Mouse (Mus musculus) adrenal gland, postnatal 10 days (tissue): ENCODE results near the gene Arhgap18. TPM values are rescaled to one million over a fixed set of nuclear protein-coding genes. Genes with fewer than 3 reads are reported as not detected.
A peak's percentile ranks its signal among the peaks of the same experiment; 100 is the strongest.

ENCODE experiments used
- DNase-seq: peaks from one replicate; pipeline ENCODE4 v3.0.0; 2021; ENCODE audit warnings: mixed read lengths
- long read RNA-seq, 2 experiments: library from polyadenylated mRNA; stranded (forward); transcript quantifications; one replicate each; pipeline ENCODE4 v2.0.0; 2021
- total RNA-seq, 2 experiments: library from RNA; stranded (reverse); gene quantifications; 2 replicates each; pipeline ENCODE4 v1.2.3; 2021

The Arhgap18 gene
- 10 to 100 TPM; 39.8 to 59.5 TPM for total RNA-seq
- long read RNA-seq, experiment 1, transcript Arhgap18-201 (15 exons, 3,651 nt): major isoform, 5 of 17 reads
- long read RNA-seq, experiment 1, partial matches to known transcripts: 3 of 17 reads
- long read RNA-seq, experiment 1, other reads (novel, unspliced or antisense): 9 of 17 reads
- long read RNA-seq, experiment 2, transcript Arhgap18-201 (15 exons, 3,651 nt): major isoform, 18 of 25 reads
- long read RNA-seq, experiment 2, partial matches to known transcripts: 4 of 25 reads
- long read RNA-seq, experiment 2, other reads (novel, unspliced or antisense): 3 of 25 reads

DNA sequence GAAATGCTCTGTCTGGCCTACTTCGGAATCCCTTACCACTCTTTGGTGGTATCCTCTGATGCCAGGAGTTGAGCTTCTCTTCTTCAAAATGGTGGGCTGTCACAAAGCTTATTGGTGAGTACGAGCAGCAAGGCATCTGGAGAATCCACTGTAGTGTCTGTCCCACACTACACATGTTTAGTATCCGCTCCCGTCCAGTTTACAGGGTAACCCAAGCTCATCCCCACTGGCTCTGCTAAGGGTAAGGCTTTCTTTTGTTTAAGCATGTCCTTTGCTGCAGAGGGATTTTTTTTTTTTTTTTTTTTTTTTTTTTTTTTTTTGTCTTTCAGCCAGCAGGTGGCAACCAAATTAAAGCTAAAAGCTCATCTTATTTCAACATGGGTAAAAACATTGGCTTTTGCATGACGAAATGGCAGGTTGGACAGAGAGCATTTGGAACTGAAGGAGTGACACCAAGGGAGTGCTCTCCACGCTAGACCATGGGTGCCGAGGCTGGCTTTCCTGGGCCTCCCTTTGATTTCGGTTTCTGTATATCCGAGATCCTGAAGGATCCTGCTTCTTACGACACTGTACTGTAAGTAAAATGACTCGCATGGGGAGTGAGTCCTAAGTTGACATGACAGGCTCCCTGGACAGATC lies at the start of gene Arhgap18:
Gene Arhgap18, plus strand, starts transcription at position 493 of the 639 bp plus-strand sequence.
- DNase-seq: no peak

DNA sequence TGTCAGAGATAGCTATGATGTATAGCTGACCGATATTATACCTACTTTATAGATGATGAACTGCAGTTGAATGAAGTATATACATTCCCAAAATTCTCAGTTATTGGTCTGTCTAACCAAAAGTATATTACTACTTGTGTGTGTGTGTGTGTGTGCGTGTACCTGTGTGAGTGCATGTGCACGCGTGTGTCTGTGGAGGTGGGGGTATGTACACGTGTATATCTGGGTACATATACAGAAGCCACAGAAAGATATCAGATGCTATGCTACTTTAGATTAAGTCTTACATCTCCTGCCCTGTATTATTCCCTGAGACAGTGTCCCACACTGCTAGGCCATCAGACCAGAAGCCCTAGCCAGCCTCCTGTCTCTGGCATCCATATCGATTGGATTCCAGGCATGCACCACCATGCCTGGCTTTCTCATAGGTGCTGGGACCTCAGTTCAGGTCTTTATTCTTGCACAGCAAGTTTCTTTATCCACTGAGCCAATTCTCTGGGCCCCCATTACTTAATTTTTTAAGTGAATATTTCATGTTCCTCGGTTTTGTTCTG lies 42.7 kb upstream of the Arhgap18 start:
- DNase-seq: no peak

DNA sequence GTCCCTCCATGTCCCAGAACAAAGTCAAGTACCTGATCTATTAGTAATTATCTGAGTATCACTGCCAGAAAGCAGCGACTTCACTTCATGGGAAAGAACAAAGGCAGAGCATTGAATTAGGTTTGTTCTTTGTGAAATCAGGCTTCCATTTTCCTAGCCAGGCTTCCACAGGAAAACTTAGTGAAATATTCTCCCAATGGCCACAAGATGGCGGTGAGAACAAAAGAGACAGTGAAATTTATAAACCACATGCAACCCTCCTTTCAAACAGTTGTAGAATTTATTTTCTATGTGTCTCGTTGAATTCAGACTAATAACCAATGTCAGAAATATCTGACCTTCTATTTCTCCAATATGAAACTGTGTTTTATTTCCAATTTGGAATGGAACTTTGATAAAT lies 42.2 kb upstream of the Arhgap18 start:
- peak; percentile 43 for DNase-seq

DNA sequence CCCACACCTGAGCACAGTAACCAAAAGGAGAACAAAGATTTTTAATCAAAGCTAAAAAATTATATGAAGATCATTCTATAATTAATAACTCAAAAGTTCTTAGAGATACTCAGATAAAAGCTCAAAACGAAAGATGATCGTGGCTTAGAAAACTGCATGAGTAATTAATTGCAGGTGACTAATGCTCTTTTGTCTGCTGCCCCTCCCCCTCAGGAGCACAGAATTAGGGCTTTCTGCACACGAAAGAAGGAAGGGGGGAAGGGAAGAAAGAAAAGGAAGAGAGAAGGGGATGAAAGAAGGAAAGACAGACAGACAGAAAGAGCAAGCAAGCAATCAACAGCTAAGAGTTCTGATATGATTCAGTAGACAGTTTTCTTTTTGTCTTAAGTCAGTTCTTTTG lies 39.2 kb upstream of the Arhgap18 start:
- DNase-seq: no peak

- no peak for DNase-seq
Measured at GRCm38 (mm10) chr10:26724704-26725103, 28.5 kb upstream of the Arhgap18 start.

DNA sequence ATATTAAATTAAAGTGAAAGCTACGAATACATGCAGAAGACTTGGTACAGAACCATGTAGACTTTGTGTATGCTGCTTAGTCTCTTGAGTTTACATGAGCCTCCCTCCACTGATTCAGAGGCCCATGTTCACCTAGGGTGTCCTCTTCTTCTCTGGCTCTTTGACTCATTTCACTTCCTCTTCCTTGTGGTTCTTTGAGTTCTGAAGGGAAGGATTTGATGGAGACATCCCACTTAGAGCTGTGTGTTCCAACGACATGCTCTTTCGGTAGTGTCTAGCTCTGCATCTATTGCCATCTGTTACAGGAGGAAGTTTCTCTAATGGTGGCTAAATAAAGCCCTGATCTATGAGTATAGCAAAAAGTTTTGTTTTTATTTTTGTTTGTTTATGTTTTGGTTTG lies 28.0 kb upstream of the Arhgap18 start:
- no peak for DNase-seq

- no peak for DNase-seq
Measured at GRCm38 (mm10) chr10:26750827-26751226, 2.4 kb upstream of the Arhgap18 start.

DNA sequence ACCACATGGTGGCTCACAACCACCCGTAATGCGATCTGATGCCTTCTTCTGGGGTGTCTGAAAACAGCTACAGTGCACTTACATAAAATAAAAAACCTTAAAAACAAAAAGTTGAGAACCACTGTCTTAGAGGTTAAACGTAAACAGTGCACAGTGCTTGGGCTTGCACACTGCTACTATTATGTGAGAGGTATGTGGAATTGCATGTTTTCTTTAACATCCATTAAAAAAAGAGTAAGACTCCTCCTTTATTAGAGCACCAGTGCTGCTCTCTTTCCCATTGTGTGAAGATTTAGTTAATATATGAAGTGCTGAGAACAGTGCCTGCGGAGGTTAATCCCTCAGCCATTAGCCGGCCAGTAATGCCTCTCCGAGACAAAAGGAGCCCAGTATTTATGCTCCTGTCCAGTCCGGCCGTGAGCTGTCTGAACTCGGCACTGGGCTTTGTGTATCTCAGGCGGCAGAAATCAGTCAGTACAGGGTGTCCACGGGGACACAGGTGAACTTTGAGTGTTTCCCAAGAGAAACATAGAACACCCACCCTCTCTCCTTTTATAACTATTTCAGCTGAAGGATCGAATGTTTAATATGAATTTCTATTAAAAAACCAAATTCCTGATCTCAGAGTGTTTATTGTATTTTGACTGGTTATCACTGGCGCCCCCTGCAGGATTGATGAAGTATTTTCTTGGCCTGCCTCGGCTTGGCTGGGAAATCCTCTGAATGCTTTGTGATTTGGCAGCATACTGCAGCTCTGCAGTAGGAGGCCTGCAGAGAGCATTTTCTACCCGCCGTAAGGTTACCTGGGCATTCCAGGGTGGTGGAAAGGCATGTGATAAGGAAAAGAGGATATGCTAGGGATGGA lies 925 bp upstream of the Arhgap18 start:
- DNase-seq: peak; percentile 70

GRCm38 (mm10) chr10:26754006-26754405 lies 785 bp downstream of the Arhgap18 start:
- DNase-seq: no peak

GRCm38 (mm10) chr10:26757231-26757630 lies 4.0 kb downstream of the Arhgap18 start:
- DNase-seq: no peak

- no peak for DNase-seq
Measured at GRCm38 (mm10) chr10:26759469-26759868, 6.2 kb downstream of the Arhgap18 start.

DNA sequence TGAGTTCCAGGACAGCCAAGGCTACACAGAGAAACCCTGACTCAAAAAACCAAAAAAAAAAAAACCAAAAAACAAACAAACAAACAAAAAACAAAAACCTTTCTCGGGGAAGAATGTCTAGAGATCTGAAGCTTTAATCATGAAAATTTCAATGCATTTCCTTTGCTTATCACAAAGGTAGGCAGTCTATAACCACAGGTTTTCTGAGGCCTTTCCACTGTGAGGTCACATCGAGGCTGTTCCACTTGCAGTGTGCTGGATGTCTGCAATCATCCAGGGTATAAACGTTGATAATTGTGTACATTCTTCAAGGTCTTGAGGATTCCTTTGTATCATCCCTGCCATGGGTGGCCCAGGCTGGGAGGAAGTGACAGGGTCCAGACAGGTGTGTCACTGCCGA lies 7.9 kb downstream of the Arhgap18 start:
- DNase-seq: no peak

- no peak for DNase-seq
Measured at GRCm38 (mm10) chr10:26761991-26762903, 9.0 kb downstream of the Arhgap18 start.

DNA sequence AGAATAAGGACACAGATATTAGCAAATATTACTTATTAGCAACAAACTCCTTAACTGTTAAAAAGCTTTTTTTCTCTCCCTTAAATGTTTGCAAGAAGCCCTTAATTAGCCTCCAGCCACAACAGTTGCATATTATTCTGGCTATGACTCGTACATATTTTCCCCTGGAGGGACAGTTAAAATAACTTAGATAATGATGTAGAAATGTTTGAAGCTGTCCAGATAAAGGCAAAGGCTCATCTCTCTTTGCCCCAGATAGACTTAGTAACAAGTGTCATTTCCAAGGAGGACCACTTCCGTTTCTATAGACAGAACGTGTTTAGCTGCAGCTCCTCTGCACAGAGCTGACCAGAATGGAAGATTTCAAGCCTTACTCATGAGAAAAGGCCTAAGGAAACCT lies 14.0 kb downstream of the Arhgap18 start:
- no peak for DNase-seq

DNA sequence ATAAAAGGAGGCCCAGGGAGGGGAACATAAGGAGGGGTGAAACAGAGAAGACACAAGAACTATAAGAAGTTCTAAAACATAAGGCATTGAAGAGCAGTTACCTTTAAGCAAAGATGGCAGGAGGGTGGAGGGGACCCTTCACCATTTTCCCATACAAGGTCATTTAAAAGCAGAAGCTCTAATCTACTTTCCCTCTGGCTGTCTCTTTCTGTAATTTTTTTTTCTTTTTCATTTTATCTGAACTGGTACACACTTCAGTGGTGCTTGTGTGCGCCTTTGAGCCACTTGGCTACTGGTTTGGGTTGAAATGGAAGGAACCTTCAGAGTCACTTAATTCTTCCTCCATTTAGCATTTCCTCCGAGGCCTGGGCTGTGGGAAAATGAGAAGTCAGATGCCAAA lies 15.7 kb downstream of the Arhgap18 start:
- DNase-seq: no peak

GRCm38 (mm10) chr10:26770035-26770434 lies 16.8 kb downstream of the Arhgap18 start:
- DNase-seq: no peak

DNA sequence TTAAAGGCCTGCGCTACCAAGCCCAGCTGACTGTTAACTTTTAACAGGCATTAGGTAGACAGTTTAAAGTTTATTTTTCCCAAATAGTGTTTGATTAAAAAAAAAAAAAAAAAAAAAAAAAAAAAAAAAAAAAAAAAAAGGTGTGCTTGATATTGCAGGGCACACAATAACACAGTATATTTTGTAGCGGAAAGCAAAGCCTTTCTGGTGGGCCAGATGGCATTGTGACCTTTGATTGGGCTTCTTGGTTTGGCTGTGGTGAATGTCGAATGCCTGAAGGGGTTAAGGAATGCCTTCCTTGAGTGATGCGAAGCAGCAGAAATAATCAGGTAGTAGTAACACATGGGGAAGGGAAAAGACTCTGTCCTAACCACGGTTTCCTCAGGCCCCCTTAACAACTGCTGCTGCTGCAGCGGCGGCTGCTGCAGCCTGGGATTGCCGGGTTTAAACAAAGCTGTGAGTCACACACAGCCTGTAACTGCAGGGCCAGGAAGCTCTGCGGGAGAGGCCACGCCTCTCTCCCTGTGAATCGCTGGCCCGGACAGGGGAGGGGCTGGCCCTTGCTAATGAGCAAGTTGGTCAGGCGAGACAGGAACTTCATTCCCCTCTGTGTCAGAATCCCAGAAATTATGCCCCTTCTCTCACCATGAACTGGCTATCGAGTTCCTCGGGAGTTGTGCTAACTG lies 18.9 kb downstream of the Arhgap18 start:
- DNase-seq: peak; percentile 89

GRCm38 (mm10) chr10:26772624-26773540 lies 19.7 kb downstream of the Arhgap18 start:
- DNase-seq: peak; percentile 86

DNA sequence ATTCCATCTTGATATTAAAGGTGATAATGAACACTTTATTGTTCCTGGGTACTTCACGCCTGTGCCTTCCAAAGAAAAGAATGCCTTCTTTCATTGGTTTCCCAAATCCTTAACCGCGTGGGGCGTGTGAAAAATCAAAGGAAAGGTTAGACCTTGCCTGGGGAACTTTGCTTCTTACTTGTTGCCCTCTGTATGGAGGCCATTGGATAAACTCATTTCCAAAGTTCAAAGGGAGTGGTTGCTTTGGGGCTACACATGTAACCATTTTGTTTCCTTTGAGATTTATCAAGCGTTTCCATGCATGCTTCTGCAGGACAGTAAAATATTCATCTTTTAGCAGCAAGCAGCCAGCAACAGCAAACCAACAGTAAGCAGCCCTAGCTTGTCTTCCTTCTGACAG lies 20.3 kb downstream of the Arhgap18 start:
- DNase-seq: no peak

- no peak for DNase-seq
Measured at GRCm38 (mm10) chr10:26774266-26774665, 21.0 kb downstream of the Arhgap18 start.
